Mouse (Mus musculus) testis, postnatal 14 days (tissue): Measurements from ENCODE around the gene Sim2.

ENCODE experiments used
- DNase-seq: peaks from one replicate; pipeline ENCODE4 v3.0.0; 2021; ENCODE audit warnings: low spot score

The Sim2 gene

GRCm38 (mm10) chr16:94164978-94165377, 80.2 kb downstream of the Sim2 start:
- no peak for DNase-seq

GRCm38 (mm10) chr16:94168655-94169545, 84.2 kb downstream of the Sim2 start:
- no peak for DNase-seq

- no peak for DNase-seq
Observed at GRCm38 (mm10) chr16:94170218-94170617, 85.5 kb downstream of the Sim2 start.

- DNase-seq: no peak
Observed at GRCm38 (mm10) chr16:94173361-94173760, 88.6 kb downstream of the Sim2 start.

- DNase-seq: no peak
Observed at GRCm38 (mm10) chr16:94175366-94175986, 90.7 kb downstream of the Sim2 start.
